Mouse (Mus musculus) CH12.LX (cell line): ENCODE measurements around the gene Pef1. TPM values are rescaled to one million over a fixed set of nuclear protein-coding genes. Genes with fewer than 3 reads are reported as not detected.
A peak's percentile ranks its signal among the peaks of the same experiment; 100 is the strongest.

Experiments used
- DNase-seq: peaks from one replicate; pipeline ENCODE4 v3.0.0-alpha.2; 2013; ENCODE audit errors: extremely low read depth
- H3K27ac ChIP-seq: 2 replicates; pipeline ENCODE4 v1.5.1; 2012; ENCODE audit warnings: low read depth, mild to moderate bottlenecking, control low read depth, moderate library complexity; ENCODE audit not compliant: insufficient read depth
- H3K27me3 ChIP-seq: replicated peaks from 2 replicates; pipeline ENCODE3; 2012; ENCODE audit warnings: inconsistent platforms
- H3K36me3 ChIP-seq, 2 experiments: replicated peaks in 1 of 2; 2 replicates each; pipeline versions ENCODE3 to v1.6.1; 2012; ENCODE audit warnings: inconsistent platforms in 1 of 2, low read length in 1 of 2, mild to moderate bottlenecking in 1 of 2, mixed read lengths in 1 of 2, moderate library complexity in 1 of 2; ENCODE audit not compliant: control insufficient read depth in 1 of 2, insufficient read depth in 1 of 2
- H3K4me1 ChIP-seq, 2 experiments: 2 replicates each; pipeline ENCODE4 v1.6.1; 2012; ENCODE audit warnings: inconsistent platforms in 1 of 2, moderate library complexity in 1 of 2; ENCODE audit not compliant: insufficient read depth in 2 of 2, control insufficient read depth in 1 of 2
- H3K4me2 ChIP-seq: 2 replicates; pipeline ENCODE4 v1.6.1; 2012; ENCODE audit warnings: low read depth, mild to moderate bottlenecking, control low read depth; ENCODE audit not compliant: poor library complexity, insufficient read depth, severe bottlenecking
- H3K4me3 ChIP-seq, 3 experiments: fragments of 150-350 bp in 1 of 3; sonication (generic) in 1 of 3; replicated peaks in 1 of 3; 2 replicates each; pipeline versions ENCODE3 to v1.5.1; 2011 to 2012; ENCODE audit warnings: low read depth in 2 of 3, low read length in 2 of 3, mild to moderate bottlenecking in 2 of 3, moderate library complexity in 2 of 3, control low read depth in 1 of 3, improper control_type of control experiment in 1 of 3, inconsistent platforms in 1 of 3, mixed read lengths in 1 of 3; ENCODE audit not compliant: poor library complexity in 1 of 3
- H3K79me2 ChIP-seq: replicated peaks from 2 replicates; pipeline ENCODE4 v1.6.1; 2012; ENCODE audit warnings: mild to moderate bottlenecking, moderate library complexity; ENCODE audit not compliant: control insufficient read depth, poor library complexity, insufficient read depth, severe bottlenecking; ENCODE audit errors: extremely low read depth
- H3K9ac ChIP-seq: 2 replicates; pipeline ENCODE4 v1.6.1; 2012; ENCODE audit warnings: low read depth, mild to moderate bottlenecking, control low read depth, moderate library complexity; ENCODE audit not compliant: insufficient read depth
- H3K9me3 ChIP-seq: replicated peaks from 2 replicates; pipeline ENCODE3; 2012; ENCODE audit warnings: low read length, inconsistent platforms, mixed read lengths
- BHLHE40 ChIP-seq: IDR thresholded peaks from 2 replicates; pipeline ENCODE4 v1.6.1; 2011; ENCODE audit warnings: mild to moderate bottlenecking, low read depth, low read length, improper control_type of control experiment
- CHD1 ChIP-seq: IDR thresholded peaks from 2 replicates; pipeline ENCODE4 v1.6.1; 2012; ENCODE audit warnings: low read depth, low read length, improper control_type of control experiment, inconsistent platforms
- CTCF ChIP-seq, 2 experiments: IDR thresholded peaks in 1 of 2; conservative IDR thresholded peaks in 1 of 2; 2 replicates each; pipeline ENCODE4 v1.5.1; 2011 to 2012; ENCODE audit warnings: low read depth in 2 of 2, low read length in 2 of 2, improper control_type of control experiment in 1 of 2, inconsistent platforms in 1 of 2, mild to moderate bottlenecking in 1 of 2, moderate library complexity in 1 of 2
- E2F4 ChIP-seq: IDR thresholded peaks from 2 replicates; pipeline ENCODE4 v1.6.1; 2011; ENCODE audit warnings: low read depth, low read length, improper control_type of control experiment; ENCODE audit not compliant: insufficient replicate concordance
- EP300 ChIP-seq: IDR thresholded peaks from 2 replicates; pipeline ENCODE4 v1.6.1; 2011; ENCODE audit warnings: low read length, improper control_type of control experiment
- GABPA ChIP-seq: IDR thresholded peaks from 2 replicates; pipeline ENCODE4 v1.6.1; 2012; ENCODE audit warnings: low read depth, low read length, improper control_type of control experiment, inconsistent platforms; ENCODE audit not compliant: insufficient replicate concordance
- IRF4 ChIP-seq: IDR thresholded peaks from 2 replicates; pipeline ENCODE4 v1.6.1; 2014; ENCODE audit warnings: low read depth, mild to moderate bottlenecking, inconsistent platforms, low read length, improper control_type of control experiment
- JUN ChIP-seq: IDR thresholded peaks from 2 replicates; pipeline ENCODE4 v1.6.1; 2011; ENCODE audit warnings: low read depth, mild to moderate bottlenecking, low read length, improper control_type of control experiment, moderate library complexity; ENCODE audit not compliant: insufficient read depth
- JUND ChIP-seq: conservative IDR thresholded peaks from 2 replicates; pipeline ENCODE4 v1.6.1; 2011; ENCODE audit warnings: low read depth, low read length, improper control_type of control experiment
- MAX ChIP-seq: IDR thresholded peaks from 2 replicates; pipeline ENCODE4 v1.6.1; 2011; ENCODE audit warnings: low read length, improper control_type of control experiment
- MAZ ChIP-seq: IDR thresholded peaks from 2 replicates; pipeline ENCODE4 v1.6.1; 2012; ENCODE audit warnings: low read depth, mild to moderate bottlenecking, inconsistent platforms, low read length, improper control_type of control experiment, moderate library complexity
- MXI1 ChIP-seq: IDR thresholded peaks from 2 replicates; pipeline ENCODE4 v1.6.1; 2011; ENCODE audit warnings: mild to moderate bottlenecking, low read depth, low read length, improper control_type of control experiment
- NELFE ChIP-seq: IDR thresholded peaks from 2 replicates; pipeline ENCODE4 v1.6.1; 2011; ENCODE audit warnings: low read depth, low read length, improper control_type of control experiment
- NRF1 ChIP-seq: IDR thresholded peaks from 2 replicates; pipeline ENCODE4 v1.6.1; 2014; ENCODE audit warnings: low read depth, mild to moderate bottlenecking, inconsistent platforms, low read length, improper control_type of control experiment, moderate library complexity
- PAX5 ChIP-seq: IDR thresholded peaks from 2 replicates; pipeline ENCODE4 v1.6.1; 2012; ENCODE audit warnings: low read length, inconsistent platforms, mixed read lengths
- POLR2A ChIP-seq: IDR thresholded peaks from 2 replicates; pipeline ENCODE4 v1.6.1; 2011; ENCODE audit warnings: low read depth, mild to moderate bottlenecking, improper control_type of control experiment, low read length
- POLR2AphosphoS2 ChIP-seq: IDR thresholded peaks from 2 replicates; pipeline ENCODE4 v1.6.1; 2011; ENCODE audit warnings: low read depth, low read length, improper control_type of control experiment
- RAD21 ChIP-seq: IDR thresholded peaks from 2 replicates; pipeline ENCODE4 v1.6.1; 2011; ENCODE audit warnings: low read depth, mild to moderate bottlenecking, low read length, improper control_type of control experiment, moderate library complexity
- SIN3A ChIP-seq: IDR thresholded peaks from 2 replicates; pipeline ENCODE4 v1.6.1; 2012; ENCODE audit warnings: low read length, improper control_type of control experiment, inconsistent platforms
- SMC3 ChIP-seq: IDR thresholded peaks from 2 replicates; pipeline ENCODE4 v1.6.1; 2011; ENCODE audit warnings: low read depth, low read length, improper control_type of control experiment
- TBP ChIP-seq: conservative IDR thresholded peaks from 2 replicates; pipeline ENCODE4 v1.6.1; 2011; ENCODE audit warnings: low read depth, low read length, improper control_type of control experiment
- TCF12 ChIP-seq: IDR thresholded peaks from 2 replicates; pipeline ENCODE4 v1.6.1; 2014; ENCODE audit warnings: low read depth, mild to moderate bottlenecking, inconsistent platforms, low read length, improper control_type of control experiment
- UBTF ChIP-seq: IDR thresholded peaks from 2 replicates; pipeline ENCODE4 v1.6.1; 2012; ENCODE audit warnings: low read depth, mild to moderate bottlenecking, inconsistent platforms, low read length, improper control_type of control experiment, moderate library complexity
- USF1 ChIP-seq: IDR thresholded peaks from 2 replicates; pipeline ENCODE4 v1.6.1; 2014; ENCODE audit warnings: low read depth, mild to moderate bottlenecking, inconsistent platforms, low read length, improper control_type of control experiment
- USF2 ChIP-seq: conservative IDR thresholded peaks from 2 replicates; pipeline ENCODE4 v1.6.1; 2011; ENCODE audit warnings: low read depth, low read length, improper control_type of control experiment
- ZC3H11A ChIP-seq: IDR thresholded peaks from 2 replicates; pipeline ENCODE4 v1.6.1; 2012; ENCODE audit warnings: low read depth, mild to moderate bottlenecking, inconsistent platforms, low read length, improper control_type of control experiment
- dilution Hi-C: fragments of 300-500 bp; cut with MboI; formaldehyde crosslinking; loops from 2 replicates; pipeline ENCODE4 v1.14.3; 2020; ENCODE audit warnings: low sequenced_read_pairs; ENCODE audit not compliant: extremely low pct_unique_long_range_greater_than_20kb, extremely low pct_ligation_motif_present
- in situ Hi-C: fragments of 300-500 bp; cut with MboI; formaldehyde crosslinking; loops from 3 replicates; pipeline ENCODE4 v1.14.3; 2019; ENCODE audit warnings: low sequenced_read_pairs, low pct_ligation_motif_present, low pct_unique_long_range_greater_than_20kb, mixed read lengths
- polyA plus RNA-seq: library from polyadenylated mRNA; unstranded; fragments of >175 nt; gene quantifications from 2 replicates; pipeline ENCODE4 v1.2.1, GENCODE M21; 2012; ENCODE audit warnings: low read depth; ENCODE audit not compliant: insufficient read length
- total RNA-seq, 2 experiments: library from RNA; depleted of rRNA; stranded (reverse); fragments of 300-350 nt in 1 of 2; fragments of >200 nt in 1 of 2; gene quantifications; 2 replicates each; pipeline ENCODE4 v1.2.3; 2012 to 2014

Gene Pef1
- total and polyA plus RNA-seq, 3 experiments, result 26.2 to 38.6 (median 32.5) TPM

GRCm38 (mm10) chr4:130103632-130104031, 1.3 kb downstream of the Pef1 start:
- no peaks in the 10 kb centered on the region for H3K36me3 ChIP-seq
- no peak for DNase-seq
- H3K4me3 ChIP-seq, result no peak overlapping the region
- peaks cover 4% of the 10 kb centered on the region for H3K9me3 ChIP-seq
- H3K79me2 ChIP-seq, result no peaks in the 10 kb centered on the region
- dilution Hi-C loops, result no loop called here
- TF ChIP-seq NRF1 (no peak), TCF12 (no peak), MAX (no peak), JUND (no peak), CTCF (conservative IDR thresholded peaks at IDR 0.05 in 1 of 2, IDR thresholded peaks at IDR 0.05 in 1 of 2; ENCODE audit: low read depth in 2 of 2, low read length in 2 of 2) (peak in 1 of 2 experiments; percentile 22; a peak in 2 of 4 replicates)
- H3K27me3 ChIP-seq, result peaks cover 36% of the 10 kb centered on the region
- H3K27ac ChIP-seq, result no peak overlapping the region
- in situ Hi-C loops, result no loop called here
- H3K4me1 ChIP-seq, result peaks cover 5 to 20% of the 10 kb centered on the region in 2 experiments
- no peak overlapping the region for H3K4me2 ChIP-seq
- no peak overlapping the region for H3K9ac ChIP-seq

GRCm38 (mm10) chr4:130104584-130104983, 2.2 kb downstream of the Pef1 start:
- peaks cover 0 to 1% of the 10 kb centered on the region in 2 experiments for H3K36me3 ChIP-seq
- H3K4me3 ChIP-seq, result no peak overlapping the region
- TF ChIP-seq JUND (no peak), GABPA (no peak), TCF12 (no peak), EP300 (no peak), NRF1 (no peak)
- peaks cover 29% of the 10 kb centered on the region for H3K27me3 ChIP-seq
- H3K4me2 ChIP-seq, result no peak overlapping the region
- H3K27ac ChIP-seq, result no peak overlapping the region
- no peak for DNase-seq
- dilution Hi-C loops (no loop called here), in situ Hi-C loops (no loop called here)
- H3K79me2 ChIP-seq, result peaks cover 3% of the 10 kb centered on the region; the same call in 1 of the 2 replicates
- H3K4me1 ChIP-seq, result peaks cover 5 to 26% of the 10 kb centered on the region in 2 experiments
- H3K9ac ChIP-seq, result no peak overlapping the region
- H3K9me3 ChIP-seq, result peaks cover 4% of the 10 kb centered on the region

- Histone ChIP-seq H3K4me3 (peak overlapping the region; percentile 73 to 96 (median 75)), H3K36me3 (peaks cover 0 to 15% of the 10 kb centered on the region in 2 experiments), H3K9me3 (peaks cover 4% of the 10 kb centered on the region), H3K79me2 (peaks cover 3% of the 10 kb centered on the region; the same call in 1 of the 2 replicates), H3K27ac (no peak overlapping the region), H3K27me3 (peaks cover 6% of the 10 kb centered on the region), H3K4me2 (no peak overlapping the region), H3K4me1 (peaks cover 5 to 24% of the 10 kb centered on the region in 2 experiments), H3K9ac (no peak overlapping the region)
- dilution Hi-C loops, result no loop called here
- DNase-seq, result peak; percentile 90
- in situ Hi-C loops, result no loop called here
- TF ChIP-seq NRF1, result no peak
- no peak for TF ChIP-seq CTCF (conservative IDR thresholded peaks at IDR 0.05 in 1 of 2, IDR thresholded peaks at IDR 0.05 in 1 of 2; ENCODE audit: low read depth in 2 of 2, low read length in 2 of 2)
- TF ChIP-seq PAX5, result no peak
- TF ChIP-seq NELFE, result no peak
- no peak for TF ChIP-seq USF2
- TF ChIP-seq E2F4, result no peak
- TF ChIP-seq POLR2A, result no peak
- no peak for TF ChIP-seq BHLHE40
- no peak for TF ChIP-seq USF1
- no peak for TF ChIP-seq CHD1
- no peak for TF ChIP-seq SMC3
- no peak for TF ChIP-seq JUN
- no peak for TF ChIP-seq UBTF
- no peak for TF ChIP-seq ZC3H11A
- TF ChIP-seq POLR2AphosphoS2, result no peak
- TF ChIP-seq MAZ, result no peak
- TF ChIP-seq TCF12, result peak; percentile 51; the same call in 1 of the 2 replicates
- no peak for TF ChIP-seq RAD21
- TF ChIP-seq JUND, result no peak
- 0 out of 2 replicates have a peak, but pooled peaks have one; percentile 4 for TF ChIP-seq TBP
- TF ChIP-seq MXI1, result peak; percentile 73
- TF ChIP-seq IRF4, result no peak
- no peak for TF ChIP-seq EP300
- 0 out of 2 replicates have a peak, but pooled peaks have one; percentile 41 for TF ChIP-seq MAX
- no peak for TF ChIP-seq SIN3A
Observed at GRCm38 (mm10) chr4:130107065-130107443, 4.7 kb downstream of the Pef1 start.
